Mouse (Mus musculus) stomach, embryonic 14.5 days (tissue): Measurements from ENCODE around the gene Phb2. TPM values are rescaled to one million over a fixed set of nuclear protein-coding genes. Genes with fewer than 3 reads are reported as not detected.

Experiments used
- ATAC-seq: fragments of 200-750 bp; cut with Nextera tagmentation; 2 replicates; pipeline ENCODE4 v1.8.0; 2017; ENCODE audit warnings: low read depth, moderate TSS enrichment; ENCODE audit not compliant: insufficient number of reproducible peaks, insufficient read depth, low FRiP score
- H3K27ac ChIP-seq: fragments of 300-500 bp; sonication (generic); 2 replicates; pipeline ENCODE4 v1.5.1; 2014; ENCODE audit warnings: mild to moderate bottlenecking, low read length, moderate library complexity, mixed read lengths
- H3K27me3 ChIP-seq: fragments of 300-500 bp; sonication (generic); 2 replicates; pipeline ENCODE4 v1.6.1; 2014; ENCODE audit warnings: low read length, control low read depth, mixed read lengths; ENCODE audit not compliant: control insufficient read depth, insufficient read depth
- H3K36me3 ChIP-seq: fragments of 300-500 bp; sonication (generic); 2 replicates; pipeline ENCODE4 v1.6.1; 2014; ENCODE audit warnings: mild to moderate bottlenecking, control low read depth, low read length, moderate library complexity, mixed read lengths; ENCODE audit not compliant: control insufficient read depth, insufficient read depth
- H3K4me1 ChIP-seq: fragments of 300-500 bp; sonication (generic); 2 replicates; pipeline ENCODE4 v1.6.1; 2014; ENCODE audit warnings: low read length, control low read depth, mixed read lengths; ENCODE audit not compliant: control insufficient read depth, insufficient read depth
- H3K4me2 ChIP-seq: fragments of 300-500 bp; sonication (generic); replicated peaks from 2 replicates; pipeline ENCODE4 v1.6.1; 2014; ENCODE audit warnings: low read depth, low read length, control low read depth
- H3K4me3 ChIP-seq: fragments of 300-500 bp; sonication (generic); 2 replicates; pipeline ENCODE4 v1.5.1; 2014; ENCODE audit warnings: low read depth, low read length, control low read depth
- H3K9ac ChIP-seq: fragments of 300-500 bp; sonication (generic); replicated peaks from 2 replicates; pipeline ENCODE4 v1.6.1; 2014; ENCODE audit warnings: low read depth, mild to moderate bottlenecking, control low read depth, low read length, moderate library complexity, mixed read lengths
- H3K9me3 ChIP-seq: fragments of 300-500 bp; sonication (generic); 2 replicates; pipeline ENCODE4 v1.6.1; 2016; ENCODE audit warnings: low read depth, low read length, control low read depth; ENCODE audit not compliant: control insufficient read depth
- WGBS: fragments of 180-500 bp; shearing (Covaris S2); extraction: QIAGEN DNeasy Blood & Tissue Kit; methylation state at CpG from one replicate; pipeline ENCODE4 v1.1.7; 2014; 5-methylcytosine and 5-hydroxymethylcytosine counted together
- polyA plus RNA-seq: library from polyadenylated mRNA; unstranded; fragments of >200 nt; fragmentation: Nextera tagmentation; extraction: Ambion mirVana; gene quantifications from 2 replicates; pipeline ENCODE4 v1.2.1, GENCODE M21; 2014

The Phb2 gene
- polyA plus RNA-seq, 1 experiment from 2014 or later, result 290 TPM

GRCm38 (mm10) chr6:124755306-124755705, 43.2 kb downstream of the Phb2 start:
- H3K9me3 ChIP-seq, result no peaks in the 10 kb centered on the region
- 5% methylated on average over 3 of the region's 3 CpGs for WGBS
- H3K36me3 ChIP-seq, result 0 out of 2 replicates have a peak, but pooled peaks cover 8% of the 10 kb centered on the region
- no peak for ATAC-seq
- H3K4me2 ChIP-seq, result peak overlapping the region; percentile 83
- H3K4me3 ChIP-seq, result peak overlapping the region; percentile 85
- peak overlapping the region; percentile 97 for H3K9ac ChIP-seq
- H3K27me3 ChIP-seq, result no peaks in the 10 kb centered on the region
- H3K27ac ChIP-seq, result peak overlapping the region; percentile 98; the same call in 1 of the 2 replicates
- peaks cover 37% of the 10 kb centered on the region; the same call in 1 of the 2 replicates for H3K4me1 ChIP-seq

DNA sequence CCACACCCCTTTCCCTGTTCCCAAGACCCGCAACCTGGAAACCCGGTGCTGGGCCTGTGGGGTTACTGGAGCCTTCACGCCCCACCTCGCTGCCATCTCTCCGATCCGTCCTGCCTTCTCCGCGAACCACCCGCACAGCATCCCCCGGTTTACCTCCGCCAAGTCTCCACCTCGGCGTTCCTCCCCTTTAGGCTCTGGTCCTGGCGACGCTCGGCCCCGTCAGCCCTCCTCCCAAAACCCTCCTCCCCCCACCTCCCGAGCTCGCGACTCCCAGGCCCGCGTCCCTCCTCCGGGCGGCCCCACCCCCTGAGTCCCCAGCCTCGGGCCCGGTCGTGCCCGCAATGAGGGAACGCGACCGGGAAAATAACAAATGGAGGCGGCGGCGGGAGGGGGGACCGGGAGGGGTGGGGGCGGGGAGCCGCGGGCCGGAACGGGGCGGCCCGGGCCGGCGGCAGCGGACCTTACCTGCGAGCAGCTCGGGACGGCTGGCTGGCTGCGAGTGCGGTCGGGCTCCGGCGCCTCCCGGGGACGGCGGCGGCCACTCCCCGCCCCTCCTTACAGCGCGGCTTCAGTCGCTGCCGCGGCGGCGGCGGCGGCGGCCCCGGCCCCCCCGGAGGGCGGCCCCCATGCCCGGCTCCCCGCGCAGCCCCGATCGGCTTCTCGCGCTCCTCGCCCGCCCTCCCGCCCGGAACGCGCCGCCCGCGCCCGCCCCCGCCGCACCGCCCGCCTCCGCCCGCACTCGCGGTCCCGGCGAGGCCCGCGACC, 43.9 kb downstream of the Phb2 start, which contains the start of the genes Gm45234 and Atn1:
TSS of gene Gm45234 (minus strand) at position 191 of the 765 bp plus-strand sequence.
TSS of gene Atn1 (minus strand) at position 694 of the 765 bp plus-strand sequence.
- Histone ChIP-seq H3K27ac (peak within 1 kb of the TSS; percentile 98), H3K9ac (peak within 1 kb of the TSS; percentile 97), H3K9me3 (no peaks in the 10 kb centered on the region), H3K36me3 (0 out of 2 replicates have a peak, but pooled peaks cover 6% of the 10 kb centered on the region), H3K27me3 (no peaks in the 10 kb centered on the region), H3K4me2 (peak within 1 kb of the TSS; percentile 83), H3K4me1 (peaks cover 37% of the 10 kb centered on the region; the same call in 1 of the 2 replicates), H3K4me3 (peak within 1 kb of the TSS; percentile 85)
- under 1% methylated on average over 79 of the region's 100 CpGs for WGBS
- ATAC-seq, result peak; percentile 48

DNA sequence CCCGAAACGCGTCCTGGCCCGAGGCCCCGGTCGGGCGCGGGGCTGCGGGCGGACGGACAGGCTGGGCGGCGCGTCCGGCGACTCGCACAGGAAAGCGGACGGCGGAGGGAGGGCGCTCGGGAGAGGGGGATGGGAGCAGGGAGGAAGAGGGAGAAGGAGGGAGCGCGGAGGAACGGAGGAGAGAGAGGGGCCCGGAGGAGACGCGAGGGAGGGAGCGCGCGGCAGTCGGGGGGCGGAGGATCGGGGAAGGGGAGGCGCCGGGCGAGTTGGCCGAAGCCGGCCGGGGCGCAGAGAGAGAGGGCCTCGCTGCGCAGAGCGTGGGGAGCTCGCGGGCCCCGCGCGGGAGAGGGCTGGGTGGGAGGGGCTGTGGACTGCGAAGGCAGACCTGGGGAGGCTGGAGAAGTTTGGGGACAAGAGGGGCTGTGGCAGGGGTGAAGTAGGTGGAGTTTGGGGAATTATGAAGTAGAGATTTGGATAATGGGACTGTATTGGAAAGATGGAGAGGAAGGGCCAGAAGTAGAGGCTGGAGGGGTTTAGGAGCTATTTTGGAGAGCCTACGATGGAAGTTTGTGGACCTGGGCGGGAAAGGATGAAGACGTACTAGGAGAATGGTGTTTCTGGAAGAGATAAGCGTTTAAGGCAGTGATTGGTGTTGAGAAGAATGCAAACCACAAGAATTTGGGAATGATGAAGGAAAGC, 44.7 kb downstream of the Phb2 start:
- WGBS, result under 1% methylated on average over 52 of the region's 54 CpGs
- H3K9me3 ChIP-seq, result no peaks in the 10 kb centered on the region
- peak overlapping the region; percentile 83 for H3K4me2 ChIP-seq
- ATAC-seq, result peak; percentile 83
- H3K4me1 ChIP-seq, result peaks cover 37% of the 10 kb centered on the region; the same call in 1 of the 2 replicates
- H3K4me3 ChIP-seq, result peak overlapping the region; percentile 85
- no peaks in the 10 kb centered on the region for H3K27me3 ChIP-seq
- H3K27ac ChIP-seq, result peak overlapping the region; percentile 98
- 0 out of 2 replicates have a peak, but pooled peaks cover 6% of the 10 kb centered on the region for H3K36me3 ChIP-seq
- peak overlapping the region; percentile 97 for H3K9ac ChIP-seq

GRCm38 (mm10) chr6:124757351-124757880, 45.3 kb downstream of the Phb2 start:
- Histone ChIP-seq H3K9ac (peak overlapping the region; percentile 97), H3K27me3 (no peaks in the 10 kb centered on the region), H3K4me1 (peaks cover 37% of the 10 kb centered on the region; the same call in 1 of the 2 replicates), H3K36me3 (0 out of 2 replicates have a peak, but pooled peaks cover 6% of the 10 kb centered on the region), H3K4me2 (peak overlapping the region; percentile 83), H3K27ac (peak overlapping the region; percentile 98), H3K9me3 (no peaks in the 10 kb centered on the region), H3K4me3 (peak overlapping the region; percentile 85)
- 3% methylated on average over 5 of the region's 5 CpGs for WGBS
- ATAC-seq, result no peak

DNA sequence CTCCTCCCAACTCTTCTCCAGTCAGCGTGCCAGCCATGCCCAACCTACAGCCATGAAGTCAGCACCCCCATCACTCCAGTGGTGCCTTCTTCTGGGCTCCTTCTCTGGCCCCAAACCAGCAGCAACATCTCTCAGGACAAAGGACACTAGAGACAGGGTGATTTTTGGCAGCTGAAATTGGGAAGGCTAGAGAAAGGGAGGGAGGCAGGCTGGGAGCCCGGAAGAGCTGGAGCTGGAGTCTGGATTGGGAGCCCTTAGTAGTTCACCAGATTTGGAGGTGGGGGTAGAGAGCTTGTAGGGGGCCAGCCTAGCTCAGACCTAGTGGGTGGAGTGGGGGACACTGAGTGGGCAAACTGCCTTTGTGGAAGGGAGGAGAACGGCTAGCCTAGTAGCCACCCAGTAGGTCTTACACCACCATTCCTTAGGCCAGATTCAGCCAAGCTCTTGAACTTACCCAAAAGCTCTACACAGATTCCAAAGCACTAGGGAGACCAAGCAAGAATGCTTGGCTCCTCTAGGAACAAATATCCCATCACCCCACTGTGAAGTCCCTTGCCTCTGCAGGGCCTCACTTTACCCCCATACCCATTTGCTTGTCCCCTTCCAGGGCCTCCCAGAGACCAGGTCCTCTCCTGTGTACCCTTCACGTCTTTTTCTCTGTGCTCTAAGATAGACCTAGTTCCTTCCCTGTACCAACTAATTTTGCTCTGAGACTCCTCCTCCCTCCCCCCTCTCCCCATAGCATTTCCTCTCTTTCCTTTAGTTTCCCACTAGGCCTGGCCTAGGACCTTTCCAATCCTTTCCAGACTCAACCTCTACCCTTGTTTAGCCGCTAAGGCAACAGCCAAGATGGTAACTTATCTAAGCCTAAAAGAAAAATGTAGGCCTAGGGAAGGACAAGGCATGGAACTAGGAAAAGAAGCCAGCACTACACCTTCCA, 46.0 kb downstream of the Phb2 start:
- H3K27me3 ChIP-seq, result no peaks in the 10 kb centered on the region
- H3K9me3 ChIP-seq, result no peaks in the 10 kb centered on the region
- H3K9ac ChIP-seq, result peak overlapping the region; percentile 97
- peak; percentile 4; the same call in 1 of the 2 replicates for ATAC-seq
- peak overlapping the region; percentile 83 for H3K4me2 ChIP-seq
- peak overlapping the region; percentile 85 for H3K4me3 ChIP-seq
- H3K36me3 ChIP-seq, result 0 out of 2 replicates have a peak, but pooled peaks cover 2% of the 10 kb centered on the region
- H3K4me1 ChIP-seq, result peaks cover 37% of the 10 kb centered on the region; the same call in 1 of the 2 replicates
- H3K27ac ChIP-seq, result peak overlapping the region; percentile 98
- 37% methylated on average over 5 of the region's 5 CpGs for WGBS

- no peak for ATAC-seq
- whole genome bisulfite sequencing, result 58% methylated on average over 2 of the region's 2 CpGs
Observed at GRCm38 (mm10) chr6:124758849-124759232, 46.7 kb downstream of the Phb2 start.

GRCm38 (mm10) chr6:124759259-124759658, 47.1 kb downstream of the Phb2 start:
- H3K36me3 ChIP-seq, result no peaks in the 10 kb centered on the region
- H3K9me3 ChIP-seq, result no peaks in the 10 kb centered on the region
- WGBS, result 5% methylated on average over 5 of the region's 5 CpGs
- peak overlapping the region; percentile 83 for H3K4me2 ChIP-seq
- H3K4me3 ChIP-seq, result no peak overlapping the region
- H3K4me1 ChIP-seq, result peaks cover 32% of the 10 kb centered on the region; the same call in 1 of the 2 replicates
- peak overlapping the region; percentile 98 for H3K27ac ChIP-seq
- no peak overlapping the region; the same call in 1 of the 2 replicates for H3K9ac ChIP-seq
- ATAC-seq, result 0 out of 2 replicates have a peak, but pooled peaks have one; percentile 8
- H3K27me3 ChIP-seq, result no peaks in the 10 kb centered on the region

More at GRCm38 (mm10) chr6:124758849-124759232, 46.7 kb downstream of the Phb2 start:
- Histone ChIP-seq H3K9me3 (no peaks in the 10 kb centered on the region), H3K27ac (peak overlapping the region; percentile 98), H3K4me2 (peak overlapping the region; percentile 83), H3K9ac (no peak overlapping the region; the same call in 1 of the 2 replicates), H3K27me3 (no peaks in the 10 kb centered on the region), H3K4me3 (0 out of 2 replicates have a peak overlapping the region, but pooled peaks have one; percentile 85), H3K4me1 (peaks cover 36% of the 10 kb centered on the region; the same call in 1 of the 2 replicates), H3K36me3 (no peaks in the 10 kb centered on the region)
